Mouse (Mus musculus): ENCODE data around the gene Rbm28.

Gene Rbm28

DNA sequence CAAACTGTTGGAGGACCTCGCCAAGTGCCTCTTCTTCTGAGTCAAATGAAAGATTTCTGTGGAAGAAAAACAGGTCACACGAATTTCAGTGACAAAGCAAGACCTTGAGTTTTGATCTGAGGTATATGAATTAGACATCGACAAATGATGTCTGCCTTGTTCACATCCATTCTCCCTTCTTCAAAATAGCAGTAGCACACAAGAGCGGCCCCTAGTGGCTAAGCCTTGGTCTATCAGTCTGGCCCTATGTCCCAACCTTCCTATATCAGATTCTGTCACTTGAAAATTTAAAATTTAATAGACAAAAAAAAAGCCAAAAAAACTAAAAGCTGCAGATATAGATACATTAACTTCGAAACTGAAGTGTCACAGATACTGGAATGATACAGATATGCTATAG, 21.2 kb downstream of the Rbm28 start:
- peak; percentile 45 for DNase-seq (ENCODE audit: low spot score)

DNA sequence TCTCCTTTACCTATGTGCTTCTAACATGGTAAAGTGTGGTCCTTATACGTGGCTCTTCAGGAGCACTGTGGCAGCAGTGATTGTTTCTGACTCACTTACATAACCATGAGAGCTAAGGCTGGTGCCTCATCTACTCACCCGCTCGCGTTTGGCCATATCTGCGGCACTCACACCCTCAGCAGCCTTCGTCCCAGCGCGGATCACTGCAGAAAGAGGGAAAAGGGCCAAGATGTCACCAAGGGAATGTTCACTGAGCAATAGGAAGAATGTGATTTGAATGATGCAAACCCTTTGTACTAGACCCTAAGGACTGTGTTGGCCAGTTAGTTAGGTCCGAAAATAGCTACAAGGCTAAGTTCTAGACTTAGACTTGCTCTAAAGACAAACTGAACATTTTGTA, 27.4 kb downstream of the Rbm28 start:
- no peak for DNase-seq (ENCODE audit: low spot score)

DNA sequence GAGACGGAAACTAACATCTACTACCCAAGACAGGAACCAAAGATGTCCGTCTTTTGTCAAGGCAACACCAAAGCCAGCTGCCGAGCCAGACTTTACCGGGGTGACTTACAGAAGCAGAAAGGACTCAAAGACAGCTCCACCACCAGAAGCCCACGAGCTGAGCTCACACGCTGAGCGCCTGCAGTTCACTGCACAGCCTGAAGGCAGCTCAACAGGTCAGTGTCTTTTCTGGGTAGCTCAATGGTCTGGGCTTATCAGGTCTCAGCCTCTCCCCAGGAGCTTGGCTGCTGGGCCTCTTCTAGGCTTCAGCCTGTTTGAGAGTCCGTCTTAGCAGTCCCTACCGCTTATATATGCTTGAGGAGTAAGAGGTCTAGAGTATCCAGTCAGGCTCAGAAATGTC, 31.7 kb downstream of the Rbm28 start:
- no peak for DNase-seq (ENCODE audit: low spot score)

DNA sequence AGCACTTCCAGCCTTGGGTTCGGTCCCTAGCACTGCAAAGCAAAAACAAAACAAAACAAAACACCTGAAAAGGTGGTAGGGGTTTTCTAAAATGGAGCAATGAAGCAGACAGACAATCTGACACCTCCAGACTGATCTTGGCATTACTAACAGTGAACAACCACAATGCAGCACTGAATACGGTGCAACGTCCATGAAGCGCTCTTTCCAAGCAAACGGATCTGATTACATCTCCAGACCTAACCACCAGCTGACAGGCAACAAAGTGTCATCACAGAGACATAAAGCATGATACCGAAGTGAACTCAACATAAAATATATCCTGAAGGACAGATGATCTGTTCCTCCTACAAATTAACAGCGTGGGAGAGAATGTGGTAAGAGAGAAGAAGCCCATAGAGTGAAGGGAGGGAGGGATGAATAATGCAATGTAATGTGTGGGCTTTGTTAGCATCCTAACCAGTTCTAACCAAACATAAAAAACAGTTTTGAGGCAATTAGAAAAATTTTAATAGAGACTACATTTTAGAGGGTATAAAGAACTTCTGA, 37.9 kb downstream of the Rbm28 start:
- DNase-seq (ENCODE audit: low spot score) = no peak

DNA sequence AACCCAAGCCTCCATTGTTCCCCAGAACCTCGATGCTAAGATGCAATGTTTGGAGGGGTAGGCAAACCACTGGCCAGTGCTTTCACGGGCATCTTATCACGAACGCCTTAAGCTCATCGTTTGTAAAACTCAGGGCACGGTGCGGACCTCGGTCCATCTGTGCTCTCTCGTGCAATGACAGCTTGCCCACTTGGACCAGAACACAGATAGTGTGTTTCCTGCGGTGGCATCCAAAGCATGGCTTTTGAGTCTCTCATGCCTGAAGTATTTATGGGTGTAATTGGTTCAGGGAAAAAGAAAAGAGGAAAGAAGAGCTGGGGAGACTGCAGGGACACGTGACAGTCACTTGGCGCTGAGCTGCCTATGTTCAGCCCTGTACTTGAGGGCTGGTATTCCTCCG, 44.8 kb downstream of the Rbm28 start:
- no peak for DNase-seq (ENCODE audit: low spot score)

DNA sequence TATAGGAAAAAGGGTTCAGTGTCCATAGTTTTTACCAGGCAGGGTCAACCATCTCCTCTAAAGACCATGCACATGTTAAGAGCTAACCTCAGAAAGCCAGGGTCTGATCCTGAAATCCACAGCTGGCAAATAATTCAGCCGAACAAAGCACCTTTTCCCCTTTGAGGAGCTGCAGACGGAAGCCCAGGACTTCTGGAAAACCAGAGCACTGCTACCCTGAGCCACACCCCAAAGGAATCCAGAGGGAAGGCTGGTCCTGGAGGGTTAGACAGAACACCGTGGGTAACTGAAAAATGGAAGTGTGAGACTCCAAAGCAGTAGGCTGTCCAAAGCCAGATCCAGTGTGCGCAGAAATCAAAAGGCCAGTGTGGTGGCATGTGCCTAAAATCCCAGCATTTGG, 45.8 kb downstream of the Rbm28 start:
- DNase-seq (ENCODE audit: low spot score) = no peak

DNA sequence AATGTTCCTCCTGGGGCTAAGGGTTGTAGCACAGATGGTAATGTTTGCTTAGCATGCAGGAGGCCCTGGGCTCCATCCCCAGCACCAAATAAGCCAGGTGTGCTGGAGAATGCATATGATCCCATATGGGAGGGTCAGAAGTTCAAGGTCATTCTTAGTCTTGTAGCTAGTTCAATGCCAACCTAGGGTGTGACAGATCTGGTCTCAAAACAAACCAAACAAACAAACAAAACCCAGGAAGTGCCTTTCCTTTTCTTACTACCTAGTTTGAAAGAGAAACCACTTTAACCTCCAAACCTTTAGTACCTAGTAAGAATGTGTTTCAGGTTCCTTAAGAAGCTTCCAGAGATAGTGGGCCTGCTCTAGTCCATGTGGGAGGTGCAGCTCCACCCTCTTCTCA, 46.6 kb downstream of the Rbm28 start:
- DNase-seq (ENCODE audit: low spot score) = no peak

DNA sequence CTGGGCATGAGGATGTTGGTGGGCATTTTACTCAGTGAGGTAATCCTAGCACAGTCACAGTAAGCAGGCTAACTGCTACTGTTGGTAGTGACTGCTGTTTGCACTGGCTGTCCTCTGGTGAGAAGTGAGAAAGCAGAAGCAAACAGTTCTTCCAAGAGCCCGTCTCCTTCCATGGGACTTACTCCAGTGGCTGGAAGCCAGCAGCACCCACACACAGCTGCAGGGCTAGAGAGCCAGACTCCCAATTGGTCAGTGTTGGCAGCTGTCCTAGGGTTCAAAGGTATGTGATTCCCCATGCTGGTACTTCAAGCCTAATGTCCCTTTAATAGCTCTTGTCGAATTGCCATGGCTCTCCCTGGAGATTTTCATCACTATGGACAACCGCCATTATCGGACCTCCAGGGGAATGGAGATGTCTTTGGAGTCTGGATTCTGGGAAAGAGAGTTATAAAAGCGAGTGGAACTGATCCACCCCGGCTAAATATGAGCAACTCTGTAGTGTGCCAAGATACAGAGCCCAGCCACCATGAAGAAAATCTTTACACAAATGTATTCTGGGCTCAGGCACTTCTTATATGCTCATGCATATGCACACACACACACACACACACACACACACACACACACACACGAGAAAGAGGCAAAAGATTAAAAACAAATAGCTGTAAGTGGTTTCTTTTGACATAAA, 47.2 kb downstream of the Rbm28 start:
- peak; percentile 53 for DNase-seq (ENCODE audit: low spot score)

DNA sequence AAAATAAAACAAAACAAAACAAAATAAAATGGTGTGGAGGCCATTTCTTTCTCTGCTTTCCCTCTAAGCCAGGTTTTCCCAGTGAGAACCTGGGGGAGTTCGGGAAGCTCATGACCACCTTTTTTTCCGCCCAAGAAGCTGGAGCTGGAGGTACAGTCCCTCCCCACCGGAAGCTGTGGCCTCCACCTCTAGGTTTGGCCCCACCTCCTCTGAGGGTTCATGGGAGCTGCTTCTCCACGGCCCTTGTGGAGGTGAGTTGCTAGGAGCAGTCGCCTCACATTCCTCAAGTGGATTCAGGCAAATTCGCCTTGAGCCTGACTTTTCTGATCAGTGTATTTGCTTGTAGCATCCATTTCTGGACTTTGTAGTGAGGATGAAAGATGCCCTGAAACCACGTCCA, 49.0 kb downstream of the Rbm28 start:
- DNase-seq (ENCODE audit: low spot score) = no peak

DNA sequence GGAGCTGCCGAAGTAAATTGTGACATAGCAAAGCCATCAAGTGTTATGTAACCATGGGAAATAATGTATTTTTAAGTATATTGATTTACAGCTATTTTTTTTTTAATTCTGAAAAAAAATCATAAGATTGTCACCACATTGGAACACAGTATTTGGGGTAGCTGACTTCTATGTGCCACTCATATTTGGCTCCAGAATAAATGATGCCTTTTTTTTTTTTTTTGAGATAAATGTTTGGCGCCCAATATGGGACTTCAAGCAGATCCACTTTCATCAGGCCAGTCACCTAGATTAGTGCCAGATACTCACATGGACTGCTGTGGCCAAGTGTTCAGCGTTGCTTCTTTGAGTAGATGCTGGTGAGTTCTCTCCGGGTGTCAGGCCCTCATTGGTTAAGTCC, 53.3 kb downstream of the Rbm28 start:
- no peak for DNase-seq (ENCODE audit: low spot score)

DNA sequence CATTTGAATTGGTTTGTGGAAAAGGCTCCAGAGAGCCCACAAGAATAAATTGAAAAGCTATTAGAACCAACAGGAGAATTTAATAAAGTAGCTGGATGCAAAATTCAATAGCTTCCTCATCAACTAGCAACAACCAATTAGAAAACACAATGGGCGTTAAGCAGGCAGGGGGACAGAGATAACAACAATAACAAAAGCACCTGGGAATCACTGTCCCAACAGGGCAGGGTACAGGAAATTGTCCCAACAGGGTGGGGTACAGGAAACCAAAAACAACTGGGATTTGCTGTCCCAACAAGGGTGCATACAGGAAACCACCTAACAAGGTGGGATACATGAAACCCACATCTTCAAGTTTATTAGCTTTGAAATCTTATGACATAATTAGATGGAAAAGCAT, 56.4 kb downstream of the Rbm28 start:
- no peak for DNase-seq (ENCODE audit: low spot score)

DNA sequence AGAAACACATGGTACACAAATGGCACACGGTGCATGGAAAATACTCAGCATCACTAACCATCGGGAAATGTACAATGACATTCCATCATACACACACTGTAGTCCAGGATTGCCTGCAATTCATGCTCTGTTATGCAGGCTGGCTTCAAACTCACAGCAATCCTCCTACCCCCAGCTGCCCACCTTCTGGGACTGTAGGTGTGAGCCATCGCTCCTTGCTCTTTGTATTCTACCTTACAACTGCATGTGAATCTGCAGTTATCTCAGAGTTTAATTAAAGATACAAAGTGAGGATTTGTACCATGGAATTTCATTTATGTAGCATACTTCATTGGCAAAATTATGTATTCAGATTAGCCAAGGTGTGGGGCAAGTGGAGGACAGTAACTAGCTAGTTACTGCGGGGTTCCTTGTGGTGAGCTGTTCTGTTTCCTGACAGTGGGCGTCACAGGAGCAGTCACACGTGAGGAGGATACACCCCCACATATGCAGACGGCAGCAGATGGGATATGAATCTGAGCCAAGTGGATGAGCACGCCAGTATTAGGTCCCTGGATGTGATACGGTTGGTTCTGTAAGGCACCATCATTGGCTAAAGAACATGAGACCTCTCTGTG, 63.5 kb downstream of the Rbm28 start:
- DNase-seq (ENCODE audit: low spot score) = no peak

DNA sequence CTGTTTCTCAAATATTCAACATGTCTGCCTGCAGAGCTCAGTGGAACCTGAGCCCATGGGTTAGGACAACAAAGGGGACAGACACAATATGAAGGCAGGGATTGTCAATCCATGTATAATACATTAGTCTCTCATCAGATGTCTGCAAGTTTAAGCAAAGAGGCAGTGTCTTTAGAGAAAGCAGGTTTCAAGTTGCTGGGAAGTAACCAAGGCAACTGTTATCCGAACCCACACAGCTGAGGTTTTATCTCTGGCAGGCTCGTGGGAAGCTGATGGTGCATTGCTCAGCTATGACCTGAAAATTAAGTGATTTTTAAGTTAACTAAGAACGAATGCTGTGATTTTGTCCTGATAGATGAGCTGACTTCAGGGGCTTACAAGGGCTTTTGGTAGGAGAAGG, 64.4 kb downstream of the Rbm28 start:
- no peak for DNase-seq (ENCODE audit: low spot score)

DNA sequence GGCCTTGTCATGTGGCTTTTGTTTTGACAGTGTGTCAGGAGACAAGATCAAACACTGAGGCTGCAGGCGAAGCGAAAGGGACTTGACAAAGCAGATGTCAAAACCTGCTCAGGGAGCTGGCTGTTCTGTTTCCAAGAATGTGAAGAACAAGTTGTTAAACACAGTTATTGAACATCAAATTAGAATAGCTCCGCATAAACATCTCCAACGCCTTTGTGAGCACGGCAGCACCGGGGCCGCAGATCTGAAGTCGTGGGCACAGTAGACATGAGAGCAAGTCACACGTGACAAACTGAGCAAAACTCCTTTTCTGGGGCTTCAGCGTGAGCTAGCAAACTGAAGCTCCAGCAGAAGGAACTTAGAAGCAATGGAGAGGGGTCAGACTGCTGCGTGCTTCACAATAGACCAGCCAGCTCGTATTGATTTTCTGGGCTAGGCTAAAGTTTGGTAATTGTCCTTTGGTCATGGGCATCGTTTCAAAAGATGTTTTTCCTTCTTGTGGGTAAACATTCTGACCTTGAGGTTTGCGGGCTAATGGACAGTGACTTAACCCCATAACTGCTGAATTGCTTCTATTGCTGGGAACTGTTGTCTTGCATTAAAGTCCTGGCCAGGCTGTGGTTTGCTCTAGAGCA, 65.2 kb downstream of the Rbm28 start:
- DNase-seq (ENCODE audit: low spot score) = no peak

DNA sequence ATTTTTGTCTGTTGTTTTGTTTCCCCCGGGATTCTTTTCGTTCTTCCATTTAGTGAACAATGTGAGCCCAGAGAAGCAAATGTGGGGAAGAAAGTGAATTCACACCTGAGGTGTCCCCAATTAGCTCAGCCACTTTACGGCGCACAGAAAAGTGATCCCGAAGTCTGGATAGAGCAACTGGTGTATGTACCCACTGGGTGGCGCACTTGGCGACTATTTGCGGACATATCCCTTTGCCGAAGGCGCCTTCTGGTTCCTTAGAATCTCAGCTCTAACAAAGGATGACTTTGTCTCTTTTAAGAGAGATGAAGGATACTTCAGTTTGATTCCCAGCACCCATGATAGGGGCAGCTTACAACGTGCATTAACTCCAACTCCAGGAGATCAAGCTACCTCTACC, 71.9 kb downstream of the Rbm28 start:
- DNase-seq (ENCODE audit: low spot score) = no peak

DNA sequence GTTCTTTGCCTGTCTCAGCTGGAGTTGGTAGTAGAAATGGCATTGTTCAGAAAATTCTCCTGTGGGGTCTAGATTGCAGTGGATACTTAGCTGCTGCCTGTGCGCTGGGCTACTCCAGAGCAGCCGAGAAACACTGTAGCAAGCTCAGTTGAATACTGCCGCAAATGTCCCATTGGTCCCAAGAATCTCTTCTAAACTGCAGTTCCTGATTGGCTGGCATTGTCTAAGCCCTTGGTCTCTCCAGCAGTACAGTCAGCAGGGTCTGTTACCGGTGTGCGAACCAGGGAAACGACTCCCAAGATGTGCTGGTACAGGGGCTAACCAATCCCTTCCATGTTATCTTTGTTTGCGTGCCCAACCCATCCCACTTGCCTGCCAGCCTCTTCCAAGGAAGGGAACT, 72.6 kb downstream of the Rbm28 start:
- no peak for DNase-seq (ENCODE audit: low spot score)

DNA sequence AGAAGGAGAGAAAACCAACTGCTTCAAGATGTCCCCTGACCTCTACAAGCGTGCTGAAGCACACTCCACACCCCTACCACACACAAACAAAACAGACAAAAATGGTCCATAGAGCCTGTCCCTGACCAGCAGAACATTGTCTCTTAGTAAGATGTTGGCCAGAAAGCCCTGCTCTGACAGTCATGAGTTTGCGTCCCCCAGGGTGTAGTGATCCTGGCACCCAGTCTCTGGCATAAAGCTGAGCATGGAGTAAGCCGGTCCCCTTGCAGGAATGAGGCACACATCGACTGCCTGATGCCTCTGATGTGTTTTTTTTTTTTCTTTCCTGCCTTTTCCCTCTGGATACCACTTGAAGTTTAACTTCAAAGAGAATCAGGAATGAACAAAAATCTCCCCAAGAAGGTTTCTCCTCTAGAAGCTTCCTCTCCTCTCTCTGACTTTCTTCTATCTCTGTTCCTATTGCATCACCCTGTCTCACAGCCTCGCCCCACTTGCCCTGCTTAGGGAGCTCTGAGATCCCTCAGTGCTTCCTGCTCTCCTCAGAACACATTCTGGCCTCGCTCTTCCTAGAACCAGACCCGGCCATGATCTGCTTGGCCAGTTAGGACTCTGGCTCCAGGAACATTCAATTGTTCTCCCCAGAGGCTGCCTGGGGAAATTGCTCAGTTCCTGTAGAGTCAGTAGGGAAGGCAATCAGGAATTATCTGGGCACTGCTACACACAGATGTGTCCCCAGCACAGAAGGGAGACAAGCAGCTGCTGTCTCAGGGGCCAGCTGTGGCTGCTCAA, 76.7 kb downstream of the Rbm28 start:
- no peak for DNase-seq (ENCODE audit: low spot score)

DNA sequence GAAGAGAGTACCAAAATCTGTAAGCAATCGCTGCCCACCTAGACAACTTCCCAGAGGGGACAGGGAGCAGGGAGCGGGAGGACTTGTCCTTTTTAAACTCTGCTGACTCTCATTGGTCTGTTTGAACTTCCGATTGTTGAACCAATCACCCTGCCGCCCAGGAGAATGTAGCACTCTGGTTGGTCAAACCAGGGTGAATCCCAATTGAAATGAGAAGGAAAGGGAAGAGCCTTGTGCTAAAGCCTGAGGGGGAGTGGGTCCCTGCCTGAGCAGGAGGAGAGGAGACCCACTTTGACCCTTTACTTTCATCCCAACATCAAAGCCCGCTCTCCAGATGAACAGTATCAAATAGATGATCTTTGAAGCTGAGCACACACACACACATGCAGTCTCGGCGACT, 80.4 kb downstream of the Rbm28 start:
- DNase-seq (ENCODE audit: low spot score) = no peak

DNA sequence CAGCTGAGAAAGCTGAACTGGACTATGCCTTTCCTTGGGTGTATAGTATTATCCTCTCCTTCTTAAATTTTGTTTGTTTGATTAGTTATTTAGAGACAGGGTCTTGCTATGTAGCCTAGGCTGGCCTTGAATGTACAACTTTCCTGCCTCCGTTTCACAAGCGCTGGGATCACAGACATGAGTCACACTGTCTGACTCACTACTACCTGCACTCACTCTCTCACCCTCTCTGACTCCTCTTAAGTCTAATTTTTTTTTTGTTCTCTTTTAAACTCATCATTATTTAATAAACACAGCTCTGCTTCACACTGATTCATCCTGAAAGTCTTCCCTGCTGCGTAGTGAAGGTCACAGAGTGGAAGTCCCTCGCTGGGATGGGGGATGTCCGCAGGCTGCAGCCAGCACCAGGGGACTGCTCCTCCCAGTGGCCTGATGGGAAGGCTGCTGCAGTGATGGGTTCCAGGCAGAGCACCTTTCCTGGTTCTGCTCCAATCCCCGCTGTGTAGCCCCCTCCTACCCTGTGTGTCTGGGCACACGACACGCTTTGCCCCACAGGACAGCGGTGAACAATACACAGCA, 81.9 kb downstream of the Rbm28 start:
- DNase-seq (ENCODE audit: low spot score) = no peak

DNA sequence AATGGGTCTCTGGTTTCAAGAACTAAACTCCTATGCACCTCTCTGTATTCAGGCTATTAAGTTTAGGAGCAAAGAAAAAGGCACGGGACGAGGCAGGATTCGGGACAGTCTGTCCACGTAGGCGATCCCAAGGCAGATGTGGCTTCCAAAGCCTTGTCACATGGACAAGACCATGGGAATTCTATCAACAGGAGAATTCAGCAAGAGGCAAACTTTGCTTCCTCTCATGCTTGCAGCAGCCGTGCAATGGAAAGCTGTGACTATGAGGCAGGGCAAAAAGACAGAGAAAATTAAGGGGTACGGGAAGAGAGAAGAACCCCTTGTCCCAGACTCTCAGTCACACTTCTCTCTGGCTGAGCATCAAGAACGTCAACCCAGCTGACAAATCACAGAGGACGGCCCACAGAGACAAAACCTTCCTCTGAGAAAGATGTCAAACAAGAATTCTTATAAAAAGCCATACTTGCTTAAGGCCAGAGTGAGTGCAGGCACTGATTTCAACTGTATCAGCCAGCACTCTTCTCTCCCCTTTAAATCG, 82.9 kb downstream of the Rbm28 start:
- no peak for DNase-seq (ENCODE audit: low spot score)

DNA sequence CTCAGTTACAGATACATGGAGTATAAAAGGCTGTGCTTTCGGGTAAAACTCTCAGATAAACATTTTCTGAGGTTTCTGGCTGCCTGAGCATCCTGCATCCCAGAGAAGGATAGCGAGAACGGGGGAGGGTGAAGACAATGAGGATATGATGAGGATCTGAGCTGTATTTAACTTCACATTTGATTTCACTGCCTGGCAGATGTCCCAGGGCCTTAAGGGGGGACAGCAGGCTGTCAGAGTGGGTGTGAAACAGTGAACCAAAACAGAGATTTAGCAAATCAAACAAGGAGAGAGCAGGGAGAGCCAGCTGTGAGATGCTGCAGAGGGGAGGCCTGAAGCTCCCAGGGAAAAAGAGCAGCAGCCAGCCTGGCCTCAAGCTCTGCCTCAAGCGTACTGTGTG, 85.5 kb downstream of the Rbm28 start:
- no peak for DNase-seq (ENCODE audit: low spot score)

DNA sequence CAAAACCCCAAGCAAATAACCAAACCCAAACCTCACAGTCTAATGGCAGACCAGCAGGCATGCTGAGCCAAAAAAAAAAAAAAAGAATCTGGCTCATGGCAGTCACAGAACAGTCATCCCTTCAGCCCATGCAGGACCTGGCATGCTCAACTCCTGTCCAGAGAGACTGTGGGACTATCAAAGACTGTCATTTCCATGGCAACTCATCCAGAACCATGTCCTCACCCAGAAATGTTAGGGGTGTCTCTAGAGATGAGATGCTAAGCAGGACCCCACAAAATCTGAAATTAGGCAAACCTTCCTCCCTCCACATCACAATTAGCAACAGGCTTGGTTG, 90.7 kb downstream of the Rbm28 start:
- DNase-seq (ENCODE audit: low spot score) = no peak
